Mouse (Mus musculus): Measurements from ENCODE around the gene Smco4. TPM values are rescaled to one million over a fixed set of nuclear protein-coding genes. Genes with fewer than 3 reads are reported as not detected.

Gene Smco4
- total and polyA plus RNA-seq, 3 experiments = not detected

GRCm38 (mm10) chr9:15522887-15523286 lies 29.7 kb downstream of the Smco4 start:
- no peak overlapping the region for H3K9ac ChIP-seq (ENCODE audit: control insufficient read depth, low read depth, low read length, poor library complexity, severe bottlenecking)
- no peaks in the 10 kb centered on the region for H3K27me3 ChIP-seq (ENCODE audit: control insufficient read depth in 1 of 2, insufficient read depth in 2 of 2, low read length in 2 of 2)
- no peak for TF ChIP-seq CHD1 (IDR thresholded peaks at IDR 0.05; ENCODE audit: low read depth, low read length)
- no peak for TF ChIP-seq RAD21 (IDR thresholded peaks at IDR 0.05; ENCODE audit: low read depth, low read length)
- TF ChIP-seq MYB (IDR thresholded peaks at IDR 0.05; ENCODE audit: low read depth, low read length) = no peak
- no peak for TF ChIP-seq MEF2A (IDR thresholded peaks at IDR 0.05; ENCODE audit: extremely low read depth, insufficient replicate concordance, low read depth, low read length, poor library complexity, severe bottlenecking)
- H3K27ac ChIP-seq (ENCODE audit: control insufficient read depth, low read depth, low read length) = no peak overlapping the region
- H3K9me3 ChIP-seq (replicated peaks; ENCODE audit: insufficient read depth, low read length) = no peaks in the 10 kb centered on the region
- DNase-seq (ENCODE audit: low read depth, low spot score) = no peak
- H3K79me2 ChIP-seq (ENCODE audit: control insufficient read depth, insufficient read depth, low read length, poor library complexity) = no peaks in the 10 kb centered on the region
- H3K4me3 ChIP-seq (ENCODE audit: control insufficient read depth in 1 of 2, insufficient read depth in 1 of 2, low read depth in 2 of 2, low read length in 2 of 2) = no peak overlapping the region
- no peaks in the 10 kb centered on the region for H3K4me1 ChIP-seq (ENCODE audit: control insufficient read depth in 1 of 2, insufficient read depth in 2 of 2, low read length in 2 of 2)
- H3K36me3 ChIP-seq (ENCODE audit: control insufficient read depth in 1 of 2, insufficient read depth in 2 of 2, low read length in 2 of 2) = no peaks in the 10 kb centered on the region

- TF ChIP-seq USF1 (IDR thresholded peaks at IDR 0.05; ENCODE audit: low read depth, low read length) = no peak
- TF ChIP-seq E2F4 (IDR thresholded peaks at IDR 0.05; ENCODE audit: borderline replicate concordance, low read depth, low read length) = no peak
- no peak for TF ChIP-seq MEF2A (IDR thresholded peaks at IDR 0.05; ENCODE audit: extremely low read depth, insufficient replicate concordance, low read depth, low read length, poor library complexity, severe bottlenecking)
- TF ChIP-seq UBTF (IDR thresholded peaks at IDR 0.05; ENCODE audit: borderline replicate concordance, insufficient read depth, low read depth, low read length) = no peak
- no peak for TF ChIP-seq TAL1 (IDR thresholded peaks at IDR 0.05; ENCODE audit: low read length)
- no peak for TF ChIP-seq TCF12 (IDR thresholded peaks at IDR 0.05; ENCODE audit: low read depth, low read length)
- TF ChIP-seq TBP (IDR thresholded peaks at IDR 0.05; ENCODE audit: low read depth, low read length) = no peak
- TF ChIP-seq CTCF (IDR thresholded peaks at IDR 0.05 in 2 of 3, conservative IDR thresholded peaks at IDR 0.05 in 1 of 3; ENCODE audit: control insufficient read depth in 1 of 3, insufficient read depth in 1 of 3, low read depth in 2 of 3, low read length in 3 of 3, poor library complexity in 1 of 3, severe bottlenecking in 1 of 3) = no peak
- TF ChIP-seq POLR2A (IDR thresholded peaks at IDR 0.05; ENCODE audit: control insufficient read depth in 1 of 2, insufficient read depth in 1 of 2, low read depth in 1 of 2, low read length in 2 of 2, poor library complexity in 1 of 2) = no peak
- no peak for TF ChIP-seq ZKSCAN1 (IDR thresholded peaks at IDR 0.05; ENCODE audit: low read depth, low read length)
- no peaks in the 10 kb centered on the region for H3K36me3 ChIP-seq (ENCODE audit: control insufficient read depth in 1 of 2, insufficient read depth in 2 of 2, low read length in 2 of 2)
- DNase-seq (ENCODE audit: low read depth, low spot score) = no peak
Observed at GRCm38 (mm10) chr9:15523646-15524045, 30.4 kb downstream of the Smco4 start.

GRCm38 (mm10) chr9:15525246-15525645 lies 32.0 kb downstream of the Smco4 start:
- H3K9ac ChIP-seq (ENCODE audit: control insufficient read depth, low read depth, low read length, poor library complexity, severe bottlenecking) = no peak overlapping the region
- peaks cover 0 to 4% of the 10 kb centered on the region in 2 experiments; a peak in 1 of 4 replicates for H3K4me1 ChIP-seq (ENCODE audit: control insufficient read depth in 1 of 2, insufficient read depth in 2 of 2, low read length in 2 of 2)
- no peak for DNase-seq (ENCODE audit: low read depth, low spot score)
- no peak overlapping the region for H3K4me3 ChIP-seq (ENCODE audit: control insufficient read depth in 1 of 2, insufficient read depth in 1 of 2, low read depth in 2 of 2, low read length in 2 of 2)
- H3K27ac ChIP-seq (ENCODE audit: control insufficient read depth, low read depth, low read length) = no peak overlapping the region
- H3K9me3 ChIP-seq (replicated peaks; ENCODE audit: insufficient read depth, low read length) = no peaks in the 10 kb centered on the region
- TF ChIP-seq MXI1 (IDR thresholded peaks at IDR 0.05; ENCODE audit: low read depth, low read length) (no peak), CHD1 (IDR thresholded peaks at IDR 0.05; ENCODE audit: low read depth, low read length) (no peak), POLR2A (IDR thresholded peaks at IDR 0.05; ENCODE audit: control insufficient read depth in 1 of 2, insufficient read depth in 1 of 2, low read depth in 1 of 2, low read length in 2 of 2, poor library complexity in 1 of 2) (no peak), GATA1 (IDR thresholded peaks at IDR 0.05; ENCODE audit: low read depth, low read length) (no peak), TAL1 (IDR thresholded peaks at IDR 0.05; ENCODE audit: low read length) (no peak), USF2 (IDR thresholded peaks at IDR 0.05; ENCODE audit: borderline replicate concordance in 1 of 2, insufficient read depth in 1 of 2, low read depth in 1 of 2, low read length in 2 of 2) (no peak), NELFE (IDR thresholded peaks at IDR 0.05; ENCODE audit: low read depth, low read length) (no peak), CTCF (IDR thresholded peaks at IDR 0.05 in 2 of 3, conservative IDR thresholded peaks at IDR 0.05 in 1 of 3; ENCODE audit: control insufficient read depth in 1 of 3, insufficient read depth in 1 of 3, low read depth in 2 of 3, low read length in 3 of 3, poor library complexity in 1 of 3, severe bottlenecking in 1 of 3) (no peak), E2F4 (IDR thresholded peaks at IDR 0.05; ENCODE audit: borderline replicate concordance, low read depth, low read length) (no peak), UBTF (IDR thresholded peaks at IDR 0.05; ENCODE audit: borderline replicate concordance, insufficient read depth, low read depth, low read length) (no peak), MYB (IDR thresholded peaks at IDR 0.05; ENCODE audit: low read depth, low read length) (no peak), NRF1 (IDR thresholded peaks at IDR 0.05; ENCODE audit: insufficient read depth, low read depth, low read length, poor library complexity, severe bottlenecking) (no peak), SMC3 (IDR thresholded peaks at IDR 0.05; ENCODE audit: low read depth, low read length) (no peak), ZC3H11A (IDR thresholded peaks at IDR 0.05; ENCODE audit: low read depth, low read length) (no peak), CHD2 (IDR thresholded peaks at IDR 0.05; ENCODE audit: low read length) (no peak), MEF2A (IDR thresholded peaks at IDR 0.05; ENCODE audit: extremely low read depth, insufficient replicate concordance, low read depth, low read length, poor library complexity, severe bottlenecking) (no peak), ZKSCAN1 (IDR thresholded peaks at IDR 0.05; ENCODE audit: low read depth, low read length) (no peak), TCF12 (IDR thresholded peaks at IDR 0.05; ENCODE audit: low read depth, low read length) (no peak), RAD21 (IDR thresholded peaks at IDR 0.05; ENCODE audit: low read depth, low read length) (no peak)
- H3K27me3 ChIP-seq (ENCODE audit: control insufficient read depth in 1 of 2, insufficient read depth in 2 of 2, low read length in 2 of 2) = no peaks in the 10 kb centered on the region
- H3K79me2 ChIP-seq (ENCODE audit: control insufficient read depth, insufficient read depth, low read length, poor library complexity) = no peaks in the 10 kb centered on the region
- no peaks in the 10 kb centered on the region for H3K36me3 ChIP-seq (ENCODE audit: control insufficient read depth in 1 of 2, insufficient read depth in 2 of 2, low read length in 2 of 2)

More at GRCm38 (mm10) chr9:15523646-15524045, 30.4 kb downstream of the Smco4 start:
- Histone ChIP-seq H3K9ac (ENCODE audit: control insufficient read depth, low read depth, low read length, poor library complexity, severe bottlenecking) (no peak overlapping the region), H3K79me2 (ENCODE audit: control insufficient read depth, insufficient read depth, low read length, poor library complexity) (no peaks in the 10 kb centered on the region), H3K4me3 (ENCODE audit: control insufficient read depth in 1 of 2, insufficient read depth in 1 of 2, low read depth in 2 of 2, low read length in 2 of 2) (no peak overlapping the region), H3K9me3 (replicated peaks; ENCODE audit: insufficient read depth, low read length) (no peaks in the 10 kb centered on the region), H3K4me1 (ENCODE audit: control insufficient read depth in 1 of 2, insufficient read depth in 2 of 2, low read length in 2 of 2) (no peaks in the 10 kb centered on the region), H3K27ac (ENCODE audit: control insufficient read depth, low read depth, low read length) (no peak overlapping the region), H3K27me3 (ENCODE audit: control insufficient read depth in 1 of 2, insufficient read depth in 2 of 2, low read length in 2 of 2) (no peaks in the 10 kb centered on the region)

Data from MEL (cell line).